Mouse (Mus musculus) heart, postnatal 0 days (tissue): Measurements from ENCODE around the gene Tef. TPM values are rescaled to one million over a fixed set of nuclear protein-coding genes. Genes with fewer than 3 reads are reported as not detected.

ENCODE experiments used
- ATAC-seq: fragments of 200-750 bp; cut with Nextera tagmentation; 2 replicates; pipeline ENCODE4 v1.8.0; 2017; ENCODE audit warnings: low read depth, moderate number of reproducible peaks, moderate library complexity; ENCODE audit not compliant: insufficient read depth
- DNase-seq: peaks from one replicate; pipeline ENCODE4 v3.0.0-alpha.2; 2016; ENCODE audit warnings: low spot score
- H3K27ac ChIP-seq: fragments of 300-500 bp; sonication (generic); 2 replicates; pipeline ENCODE4 v1.5.1; 2014; ENCODE audit warnings: low read depth, mild to moderate bottlenecking
- H3K27me3 ChIP-seq: fragments of 300-500 bp; sonication (generic); 2 replicates; pipeline ENCODE4 v1.6.1; 2014; ENCODE audit warnings: low read length, mixed read lengths; ENCODE audit not compliant: control insufficient read depth, insufficient read depth
- H3K36me3 ChIP-seq: fragments of 300-500 bp; sonication (generic); replicated peaks from 2 replicates; pipeline ENCODE4 v1.6.1; 2014; ENCODE audit warnings: low read length, mixed read lengths; ENCODE audit not compliant: control insufficient read depth, insufficient read depth
- H3K4me1 ChIP-seq: fragments of 300-500 bp; sonication (generic); 2 replicates; pipeline ENCODE4 v1.6.1; 2014; ENCODE audit warnings: antibody characterized with exemption; ENCODE audit not compliant: control insufficient read depth, insufficient read depth
- H3K4me2 ChIP-seq: fragments of 300-500 bp; sonication (generic); 2 replicates; pipeline ENCODE4 v1.6.1; 2014; ENCODE audit warnings: low read depth, mild to moderate bottlenecking, low read length, moderate library complexity
- H3K4me3 ChIP-seq: fragments of 300-500 bp; sonication (generic); 2 replicates; pipeline ENCODE4 v1.5.1; 2014; ENCODE audit warnings: low read depth, low read length
- H3K9ac ChIP-seq: fragments of 300-500 bp; sonication (generic); replicated peaks from 2 replicates; pipeline ENCODE4 v1.6.1; 2014; ENCODE audit warnings: low read depth, low read length, mixed read lengths
- H3K9me3 ChIP-seq: fragments of 300-500 bp; sonication (generic); replicated peaks from 2 replicates; pipeline ENCODE4 v1.6.1; 2016; ENCODE audit warnings: low read length; ENCODE audit not compliant: control insufficient read depth
- CTCF ChIP-seq: IDR thresholded peaks from 2 replicates; pipeline ENCODE4 v1.5.1; 2016; ENCODE audit warnings: antibody characterized with exemption, control low read depth, low read depth
- EP300 ChIP-seq: IDR thresholded peaks from 2 replicates; pipeline ENCODE4 v1.6.1; 2016; ENCODE audit warnings: antibody characterized with exemption, low read depth
- WGBS: fragments of 180-500 bp; shearing (Covaris S2); extraction: QIAGEN DNeasy Blood & Tissue Kit; methylation state at CpG from one replicate; pipeline ENCODE4 v1.1.7; 2014; 5-methylcytosine and 5-hydroxymethylcytosine counted together
- polyA plus RNA-seq: library from polyadenylated mRNA; unstranded; fragments of >200 nt; fragmentation: Nextera tagmentation; extraction: Ambion mirVana; gene quantifications from 2 replicates; pipeline ENCODE4 v1.2.1, GENCODE M21; 2015
- total RNA-seq: library from RNA; depleted of rRNA; stranded (reverse); fragments of >200 nt; gene quantifications from 2 replicates; pipeline ENCODE4 v1.2.3, GENCODE M21; 2014; ENCODE audit warnings: low replicate concordance

Tef gene
- total and polyA plus RNA-seq, 2 experiments from 2014 or later: 27.8 to 41.5 TPM

GRCm38 (mm10) chr15:81818404-81818803 is 16.2 kb downstream of the Tef start:
- Histone ChIP-seq H3K4me2 (no peak overlapping the region), H3K27ac (no peak overlapping the region), H3K27me3 (no peaks in the 10 kb centered on the region), H3K9ac (no peak overlapping the region), H3K36me3 (peaks cover 78% of the 10 kb centered on the region), H3K4me1 (no peaks in the 10 kb centered on the region), H3K4me3 (no peak overlapping the region), H3K9me3 (no peaks in the 10 kb centered on the region)
- TF ChIP-seq EP300 (no peak), CTCF (no peak)
- no peak for ATAC-seq
- DNase-seq: no peak
- 86% methylated on average over 3 of the region's 3 CpGs for WGBS

GRCm38 (mm10) chr15:81822631-81823030 is 20.4 kb downstream of the Tef start:
- ATAC-seq: no peak
- Histone ChIP-seq H3K9me3 (no peaks in the 10 kb centered on the region), H3K27me3 (no peaks in the 10 kb centered on the region), H3K4me3 (no peak overlapping the region), H3K4me2 (no peak overlapping the region), H3K36me3 (peaks cover 86% of the 10 kb centered on the region), H3K9ac (no peak overlapping the region), H3K27ac (no peak overlapping the region), H3K4me1 (no peaks in the 10 kb centered on the region)
- DNase-seq: no peak
- TF ChIP-seq EP300 (no peak), CTCF (no peak)
- 80% methylated on average over 3 of the region's 3 CpGs for WGBS

- Histone ChIP-seq H3K27me3 (no peaks in the 10 kb centered on the region), H3K4me1 (0 out of 2 replicates have a peak, but pooled peaks cover 6% of the 10 kb centered on the region), H3K4me3 (no peak overlapping the region), H3K9ac (no peak overlapping the region), H3K9me3 (no peaks in the 10 kb centered on the region), H3K27ac (no peak overlapping the region), H3K36me3 (peaks cover 67% of the 10 kb centered on the region), H3K4me2 (no peak overlapping the region)
- no peak for TF ChIP-seq CTCF
- TF ChIP-seq EP300: no peak
- ATAC-seq: no peak
- WGBS: 85% methylated on average over 3 of the region's 3 CpGs
- DNase-seq: no peak
These were observed 22.6 kb downstream of the Tef start for GRCm38 (mm10) chr15:81824832-81825231.

- TF ChIP-seq CTCF: no peak
- TF ChIP-seq EP300: no peak
- Histone ChIP-seq H3K27me3 (no peaks in the 10 kb centered on the region), H3K36me3 (peaks cover 32% of the 10 kb centered on the region), H3K9me3 (no peaks in the 10 kb centered on the region), H3K9ac (no peak overlapping the region), H3K4me3 (no peak overlapping the region), H3K27ac (no peak overlapping the region), H3K4me1 (peaks cover 21% of the 10 kb centered on the region), H3K4me2 (no peak overlapping the region)
- DNase-seq (no peak), ATAC-seq (no peak)
- 66% methylated on average over 7 of the region's 7 CpGs for WGBS
These were observed 26.4 kb downstream of the Tef start for GRCm38 (mm10) chr15:81828426-81829207.

GRCm38 (mm10) chr15:81829208-81829580 is 27.0 kb downstream of the Tef start:
- 62% methylated on average over 2 of the region's 2 CpGs for WGBS
- Histone ChIP-seq H3K27ac (no peak overlapping the region), H3K4me3 (no peak overlapping the region), H3K4me1 (peaks cover 22% of the 10 kb centered on the region), H3K4me2 (no peak overlapping the region), H3K36me3 (peaks cover 27% of the 10 kb centered on the region), H3K9ac (no peak overlapping the region), H3K27me3 (no peaks in the 10 kb centered on the region), H3K9me3 (no peaks in the 10 kb centered on the region)
- no peak for ATAC-seq
- DNase-seq: no peak
- TF ChIP-seq EP300: no peak
- TF ChIP-seq CTCF: no peak

GRCm38 (mm10) chr15:81830530-81830929 is 28.3 kb downstream of the Tef start:
- H3K9me3 ChIP-seq: no peaks in the 10 kb centered on the region
- H3K9ac ChIP-seq: no peak overlapping the region
- 80% methylated on average over 4 of the region's 4 CpGs for WGBS
- no peak for DNase-seq
- no peak overlapping the region for H3K27ac ChIP-seq
- TF ChIP-seq EP300: no peak
- no peak for TF ChIP-seq CTCF
- no peaks in the 10 kb centered on the region for H3K27me3 ChIP-seq
- H3K4me3 ChIP-seq: no peak overlapping the region
- H3K4me1 ChIP-seq: peaks cover 32% of the 10 kb centered on the region
- H3K4me2 ChIP-seq: no peak overlapping the region
- ATAC-seq: no peak
- peaks cover 13% of the 10 kb centered on the region for H3K36me3 ChIP-seq
